Mouse (Mus musculus) G1E (cell line): ENCODE data around the gene Mnat1. TPM values are rescaled to one million over a fixed set of nuclear protein-coding genes. Genes with fewer than 3 reads are reported as not detected.

Source experiments
- ATAC-seq: 2 replicates; pipeline ENCODE4 v1.8.0; 2016; ENCODE audit warnings: mild to moderate bottlenecking; ENCODE audit not compliant: insufficient number of reproducible peaks, poor library complexity, low FRiP score, severe bottlenecking; ENCODE audit errors: extremely low read depth
- DNase-seq: peaks from one replicate; pipeline ENCODE4 v3.0.0; 2012; ENCODE audit warnings: low spot score
- H3K27me3 ChIP-seq: 2 replicates; pipeline ENCODE4 v1.6.1; 2012; ENCODE audit warnings: mild to moderate bottlenecking, low read length, inconsistent platforms; ENCODE audit not compliant: insufficient read depth
- H3K36me3 ChIP-seq: replicated peaks from 2 replicates; pipeline ENCODE3; 2012; ENCODE audit warnings: mild to moderate bottlenecking, inconsistent platforms
- H3K4me1 ChIP-seq: 2 replicates; pipeline ENCODE4 v1.6.1; 2012; ENCODE audit warnings: low read depth, low read length, inconsistent platforms, mixed read lengths; ENCODE audit not compliant: insufficient read depth
- H3K4me3 ChIP-seq: 2 replicates; pipeline ENCODE4 v1.5.1; 2012; ENCODE audit warnings: low read depth, mild to moderate bottlenecking, inconsistent platforms, low read length, moderate library complexity, mixed read lengths
- H3K9me3 ChIP-seq: replicated peaks from 2 replicates; pipeline ENCODE4 v1.6.1; 2012; ENCODE audit warnings: inconsistent platforms
- CTCF ChIP-seq: IDR thresholded peaks from 2 replicates; pipeline ENCODE4 v1.5.1; 2012; ENCODE audit warnings: low read depth, low read length, inconsistent platforms, mixed read lengths
- GATA1 ChIP-seq: IDR thresholded peaks from 2 replicates; pipeline ENCODE4 v1.6.1; 2012; ENCODE audit warnings: borderline replicate concordance, low read length, inconsistent platforms, mixed read lengths
- GATA2 ChIP-seq: IDR thresholded peaks from 2 replicates; pipeline ENCODE4 v1.6.1; 2012; ENCODE audit warnings: low read depth, low read length, inconsistent platforms, borderline replicate concordance
- POLR2AphosphoS5 ChIP-seq: IDR thresholded peaks from 2 replicates; pipeline ENCODE4 v1.6.1; 2012; ENCODE audit warnings: low read depth, low read length, inconsistent platforms; ENCODE audit not compliant: insufficient replicate concordance
- TAL1 ChIP-seq: conservative IDR thresholded peaks from 2 replicates; pipeline ENCODE4 v1.6.1; 2012; ENCODE audit warnings: low read depth, low read length, inconsistent platforms, mixed read lengths
- polyA plus RNA-seq: library from polyadenylated mRNA; stranded (reverse); fragments of >175 nt; gene quantifications from 2 replicates; pipeline ENCODE4 v1.2.3, GENCODE M21; 2012
- total RNA-seq, 2 experiments: library from RNA; stranded (forward) in 1 of 2; stranded (reverse) in 1 of 2; fragments of 200-1000 nt in 1 of 2; fragments of >200 nt in 1 of 2; fragmentation: Nextera tagmentation in 1 of 2; gene quantifications; 2 replicates each; pipeline ENCODE4 v1.2.3; 2014 to 2017

Gene Mnat1
- total and polyA plus RNA-seq, 3 experiments: 5.1 to 70.7 (median 37.0) TPM

- Histone ChIP-seq H3K36me3 (peaks cover 41% of the 10 kb centered on the region), H3K4me1 (no peaks in the 10 kb centered on the region), H3K27me3 (no peaks in the 10 kb centered on the region), H3K9me3 (no peaks in the 10 kb centered on the region), H3K4me3 (no peak overlapping the region)
- TF ChIP-seq TAL1 (no peak), CTCF (no peak), POLR2AphosphoS5 (no peak), GATA1 (no peak), GATA2 (no peak)
- ATAC-seq (no peak), DNase-seq (no peak)
Observed at GRCm38 (mm10) chr12:73300531-73300930, 177.0 kb downstream of the Mnat1 start.

- Histone ChIP-seq H3K36me3 (peaks cover 17% of the 10 kb centered on the region), H3K9me3 (no peaks in the 10 kb centered on the region), H3K4me1 (no peaks in the 10 kb centered on the region), H3K4me3 (no peak overlapping the region), H3K27me3 (no peaks in the 10 kb centered on the region)
- ATAC-seq (no peak), DNase-seq (no peak)
- TF ChIP-seq CTCF (no peak), GATA1 (no peak), POLR2AphosphoS5 (no peak), TAL1 (no peak), GATA2 (no peak)
Observed at GRCm38 (mm10) chr12:73304636-73305035, 181.1 kb downstream of the Mnat1 start.

- ATAC-seq (no peak), DNase-seq (no peak)
- H3K4me3 ChIP-seq: no peak overlapping the region
- H3K36me3 ChIP-seq: peaks cover 9% of the 10 kb centered on the region
- H3K27me3 ChIP-seq: no peaks in the 10 kb centered on the region
- TF ChIP-seq CTCF (no peak), POLR2AphosphoS5 (no peak), GATA1 (no peak), TAL1 (no peak), GATA2 (no peak)
- H3K4me1 ChIP-seq: no peaks in the 10 kb centered on the region
- no peaks in the 10 kb centered on the region for H3K9me3 ChIP-seq
Observed at GRCm38 (mm10) chr12:73307750-73308149, 184.2 kb downstream of the Mnat1 start.

- Histone ChIP-seq H3K36me3 (peaks cover 9% of the 10 kb centered on the region), H3K4me3 (no peak overlapping the region), H3K9me3 (no peaks in the 10 kb centered on the region), H3K4me1 (no peaks in the 10 kb centered on the region), H3K27me3 (no peaks in the 10 kb centered on the region)
- no peak for DNase-seq
- TF ChIP-seq TAL1: no peak
- TF ChIP-seq CTCF: no peak
- no peak for TF ChIP-seq POLR2AphosphoS5
- TF ChIP-seq GATA1: no peak
- no peak for TF ChIP-seq GATA2
- ATAC-seq: no peak
Observed at GRCm38 (mm10) chr12:73308711-73309110, 185.2 kb downstream of the Mnat1 start.

GRCm38 (mm10) chr12:73317706-73318686 lies 194.5 kb downstream of the Mnat1 start:
- no peak overlapping the region for H3K4me3 ChIP-seq
- ATAC-seq (no peak), DNase-seq (no peak)
- no peaks in the 10 kb centered on the region for H3K9me3 ChIP-seq
- H3K36me3 ChIP-seq: peaks cover 32% of the 10 kb centered on the region
- H3K27me3 ChIP-seq: no peaks in the 10 kb centered on the region
- TF ChIP-seq CTCF: no peak
- TF ChIP-seq POLR2AphosphoS5: no peak
- no peak for TF ChIP-seq GATA2
- TF ChIP-seq TAL1: no peak
- no peak for TF ChIP-seq GATA1
- H3K4me1 ChIP-seq: no peaks in the 10 kb centered on the region

Other genes with a start within 250 kb of the Mnat1 start
- gene Six6, start 183.8 kb upstream of the Mnat1 start, total RNA-seq (2014; fragmentation: Nextera tagmentation): not detected in 2 replicates
- 0.06 and 0.16 TPM in 2 replicates for gene Six6, start 183.8 kb upstream of the Mnat1 start, total RNA-seq (2017)
- gene Six6, start 183.8 kb upstream of the Mnat1 start, polyA plus RNA-seq: not detected in 2 replicates
- gene 4930447C04Rik, start 182.9 kb upstream of the Mnat1 start, total RNA-seq (2014; fragmentation: Nextera tagmentation): not detected in 2 replicates
- gene 4930447C04Rik, start 182.9 kb upstream of the Mnat1 start, total RNA-seq (2017): 0.29 and 0.66 TPM in 2 replicates
- gene 4930447C04Rik, start 182.9 kb upstream of the Mnat1 start, polyA plus RNA-seq: not detected in 2 replicates
- 1.9 and 3.8 TPM in 2 replicates for gene Six1, start 69.8 kb upstream of the Mnat1 start, total RNA-seq (2014; fragmentation: Nextera tagmentation)
- gene Six1, start 69.8 kb upstream of the Mnat1 start, total RNA-seq (2017): 2.0 and 2.9 TPM in 2 replicates
- gene Six1, start 69.8 kb upstream of the Mnat1 start, polyA plus RNA-seq: 2.2 and 2.5 TPM in 2 replicates
- 10.0 and 11.3 TPM in 2 replicates for gene Six4, start 10.3 kb upstream of the Mnat1 start, total RNA-seq (2014; fragmentation: Nextera tagmentation)
- 2.8 and 3.2 TPM in 2 replicates for gene Six4, start 10.3 kb upstream of the Mnat1 start, total RNA-seq (2017)
- 0.58 and 0.73 TPM in 2 replicates for gene Six4, start 10.3 kb upstream of the Mnat1 start, polyA plus RNA-seq
- gene Trmt5, start 163.0 kb downstream of the Mnat1 start, total RNA-seq (2014; fragmentation: Nextera tagmentation): 64.1 and 74.6 TPM in 2 replicates
- 69.1 and 70.6 TPM in 2 replicates for gene Trmt5, start 163.0 kb downstream of the Mnat1 start, total RNA-seq (2017)
- gene Trmt5, start 163.0 kb downstream of the Mnat1 start, polyA plus RNA-seq: 2.1 and 2.3 TPM in 2 replicates
- 17.5 and 26.3 TPM in 2 replicates for gene Slc38a6, start 163.1 kb downstream of the Mnat1 start, total RNA-seq (2014; fragmentation: Nextera tagmentation)
- gene Slc38a6, start 163.1 kb downstream of the Mnat1 start, total RNA-seq (2017): 12.5 and 14.9 TPM in 2 replicates
- 2.7 TPM in 2 replicates for gene Slc38a6, start 163.1 kb downstream of the Mnat1 start, polyA plus RNA-seq